Mouse (Mus musculus) hindbrain, embryonic 14.5 days (tissue): Measurements from ENCODE around the gene C2cd4a. TPM values are rescaled to one million over a fixed set of nuclear protein-coding genes. Genes with fewer than 3 reads are reported as not detected.

Experiments used
- ATAC-seq: fragments of 200-750 bp; cut with Nextera tagmentation; 2 replicates; pipeline ENCODE4 v1.8.0; 2017; ENCODE audit warnings: moderate number of reproducible peaks, mild to moderate bottlenecking, moderate TSS enrichment, moderate library complexity; ENCODE audit not compliant: low FRiP score
- DNase-seq: peaks from one replicate; pipeline ENCODE4 v3.0.0-alpha.2; 2015; ENCODE audit warnings: low spot score
- H3K27ac ChIP-seq: fragments of 300-500 bp; sonication (generic); 2 replicates; pipeline ENCODE4 v1.5.1; 2014; ENCODE audit warnings: mild to moderate bottlenecking, moderate library complexity
- H3K27me3 ChIP-seq: fragments of 300-500 bp; sonication (generic); 2 replicates; pipeline ENCODE4 v1.6.1; 2014; ENCODE audit warnings: mild to moderate bottlenecking, low read length, mixed read lengths; ENCODE audit not compliant: control insufficient read depth, insufficient read depth
- H3K36me3 ChIP-seq: fragments of 300-500 bp; sonication (generic); replicated peaks from 2 replicates; pipeline ENCODE4 v1.6.1; 2014; ENCODE audit not compliant: control insufficient read depth, insufficient read depth
- H3K4me1 ChIP-seq: fragments of 300-500 bp; sonication (generic); replicated peaks from 2 replicates; pipeline ENCODE4 v1.6.1; 2014; ENCODE audit warnings: antibody characterized with exemption, low read length, mixed read lengths; ENCODE audit not compliant: control insufficient read depth, insufficient read depth
- H3K4me2 ChIP-seq: fragments of 300-500 bp; sonication (generic); replicated peaks from 2 replicates; pipeline ENCODE4 v1.6.1; 2014; ENCODE audit warnings: mild to moderate bottlenecking, moderate library complexity
- H3K4me3 ChIP-seq: fragments of 300-500 bp; sonication (generic); replicated peaks from 2 replicates; pipeline ENCODE4 v1.5.1; 2014; ENCODE audit warnings: mild to moderate bottlenecking, low read length
- H3K9ac ChIP-seq: fragments of 300-500 bp; sonication (generic); 2 replicates; pipeline ENCODE4 v1.6.1; 2014
- H3K9me3 ChIP-seq: fragments of 300-500 bp; sonication (generic); 2 replicates; pipeline ENCODE4 v1.6.1; 2016; ENCODE audit warnings: low read length; ENCODE audit not compliant: control insufficient read depth
- WGBS: fragments of 180-500 bp; shearing (Covaris S2); extraction: QIAGEN DNeasy Blood & Tissue Kit; methylation state at CpG from one replicate; pipeline ENCODE4 v1.1.7; 2014; 5-methylcytosine and 5-hydroxymethylcytosine counted together
- polyA plus RNA-seq: library from polyadenylated mRNA; unstranded; fragments of >200 nt; fragmentation: Nextera tagmentation; extraction: Ambion mirVana; gene quantifications from 2 replicates; pipeline ENCODE4 v1.2.1, GENCODE M21; 2014

C2cd4a gene
- polyA plus RNA-seq, 1 experiment from 2014 or later, result 0.41 TPM

DNA sequence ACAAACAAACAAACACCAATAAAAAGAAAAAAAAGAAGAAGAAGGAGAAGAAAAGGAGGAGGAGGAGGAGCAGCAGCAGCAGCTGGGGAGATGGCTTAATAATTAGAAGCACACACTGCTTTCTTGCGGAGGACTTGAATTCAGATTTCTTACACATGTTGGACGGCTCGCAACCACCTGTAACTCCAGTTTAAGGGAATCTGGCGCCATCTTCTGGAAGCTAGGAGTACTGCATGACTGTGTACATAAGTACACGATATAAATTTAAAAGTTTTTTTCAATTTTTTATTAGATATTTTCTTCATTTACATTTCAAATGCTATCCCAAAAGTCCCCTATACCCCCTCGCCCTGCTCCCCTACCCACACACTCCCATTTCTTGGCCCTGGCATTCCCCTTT lies 29.9 kb downstream of the C2cd4a start:
- no peak overlapping the region for H3K27ac ChIP-seq
- WGBS, result 35% methylated on average over 6 of the region's 6 CpGs
- peaks cover 5% of the 10 kb centered on the region; the same call in 1 of the 2 replicates for H3K4me1 ChIP-seq
- no peaks in the 10 kb centered on the region for H3K36me3 ChIP-seq
- peak; percentile 59 for DNase-seq
- no peak overlapping the region for H3K4me3 ChIP-seq
- no peaks in the 10 kb centered on the region for H3K9me3 ChIP-seq
- no peaks in the 10 kb centered on the region for H3K27me3 ChIP-seq
- ATAC-seq, result no peak
- no peak overlapping the region for H3K9ac ChIP-seq
- H3K4me2 ChIP-seq, result no peak overlapping the region

DNA sequence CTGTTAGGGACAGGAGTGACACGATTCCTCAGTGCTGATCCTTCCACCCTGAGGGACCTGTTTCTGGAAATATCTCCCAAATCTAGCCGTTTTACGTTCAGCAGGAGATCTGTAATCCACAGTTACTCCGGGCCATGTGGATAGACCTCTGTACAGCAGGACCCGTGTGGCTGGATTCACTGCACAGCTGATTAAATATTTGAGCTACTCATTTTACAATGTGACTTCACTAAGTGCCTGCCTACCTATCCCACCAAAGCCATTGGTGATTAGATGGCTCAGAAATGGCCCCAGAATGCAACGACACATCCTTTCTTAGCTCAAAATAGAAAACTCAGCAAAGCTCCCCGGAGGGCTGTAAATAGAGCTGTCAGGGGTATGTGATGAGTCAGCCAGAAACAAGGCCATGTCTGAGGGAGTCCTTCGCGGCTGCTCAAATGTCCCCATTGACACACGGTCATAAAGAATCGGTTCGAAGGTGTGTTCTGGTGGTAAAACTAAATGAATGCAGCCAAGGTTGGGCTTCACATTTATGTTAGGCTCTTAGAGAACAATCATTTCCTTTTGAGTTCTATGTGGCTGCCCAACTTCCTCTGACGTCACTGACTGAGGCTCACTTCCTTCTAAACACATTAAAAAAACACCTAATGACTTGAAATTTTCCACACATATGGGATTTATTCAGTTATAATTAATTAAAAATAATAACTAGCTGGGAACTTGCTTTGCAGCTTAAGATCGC lies 32.9 kb downstream of the C2cd4a start:
- no peak for DNase-seq
- H3K36me3 ChIP-seq, result no peaks in the 10 kb centered on the region
- 60% methylated on average over 14 of the region's 14 CpGs for WGBS
- no peaks in the 10 kb centered on the region for H3K27me3 ChIP-seq
- no peak overlapping the region for H3K27ac ChIP-seq
- no peak for ATAC-seq
- no peak overlapping the region for H3K4me2 ChIP-seq
- H3K9ac ChIP-seq, result no peak overlapping the region
- no peaks in the 10 kb centered on the region for H3K9me3 ChIP-seq
- no peak overlapping the region for H3K4me3 ChIP-seq
- peaks cover 25% of the 10 kb centered on the region for H3K4me1 ChIP-seq

- H3K27ac ChIP-seq, result peak overlapping the region; percentile 81
- H3K36me3 ChIP-seq, result no peaks in the 10 kb centered on the region
- H3K9me3 ChIP-seq, result no peaks in the 10 kb centered on the region
- no peak overlapping the region for H3K4me3 ChIP-seq
- ATAC-seq (peak; percentile 71; the same call in 1 of the 2 replicates), DNase-seq (peak; percentile 75)
- peak overlapping the region; percentile 33; the same call in 1 of the 2 replicates for H3K9ac ChIP-seq
- peaks cover 28% of the 10 kb centered on the region for H3K4me1 ChIP-seq
- peak overlapping the region; percentile 44 for H3K4me2 ChIP-seq
- 16% methylated on average over 14 of the region's 14 CpGs for WGBS
- no peaks in the 10 kb centered on the region for H3K27me3 ChIP-seq
Measured at GRCm38 (mm10) chr9:67795205-67795675, 36.9 kb downstream of the C2cd4a start.

- no peak for ATAC-seq
- H3K9ac ChIP-seq, result 0 out of 2 replicates have a peak overlapping the region, but pooled peaks have one; percentile 33
- no peaks in the 10 kb centered on the region for H3K27me3 ChIP-seq
- peak overlapping the region; percentile 81 for H3K27ac ChIP-seq
- H3K4me2 ChIP-seq, result no peak overlapping the region
- H3K9me3 ChIP-seq, result no peaks in the 10 kb centered on the region
- H3K4me3 ChIP-seq, result no peak overlapping the region
- DNase-seq, result no peak
- no peaks in the 10 kb centered on the region for H3K36me3 ChIP-seq
- WGBS, result 82% methylated on average over 4 of the region's 4 CpGs
- peaks cover 28% of the 10 kb centered on the region for H3K4me1 ChIP-seq
Measured at GRCm38 (mm10) chr9:67794668-67795067, 37.5 kb downstream of the C2cd4a start.

- DNase-seq, result no peak
- Histone ChIP-seq H3K36me3 (no peaks in the 10 kb centered on the region), H3K9me3 (no peaks in the 10 kb centered on the region), H3K27me3 (no peaks in the 10 kb centered on the region), H3K4me1 (peaks cover 27% of the 10 kb centered on the region), H3K9ac (no peak overlapping the region), H3K4me2 (no peak overlapping the region), H3K27ac (0 out of 2 replicates have a peak overlapping the region, but pooled peaks have one; percentile 81), H3K4me3 (no peak overlapping the region)
- ATAC-seq, result no peak
- 67% methylated on average over 1 of the region's 1 CpGs for WGBS
Measured at GRCm38 (mm10) chr9:67794216-67794615, 37.9 kb downstream of the C2cd4a start.

DNA sequence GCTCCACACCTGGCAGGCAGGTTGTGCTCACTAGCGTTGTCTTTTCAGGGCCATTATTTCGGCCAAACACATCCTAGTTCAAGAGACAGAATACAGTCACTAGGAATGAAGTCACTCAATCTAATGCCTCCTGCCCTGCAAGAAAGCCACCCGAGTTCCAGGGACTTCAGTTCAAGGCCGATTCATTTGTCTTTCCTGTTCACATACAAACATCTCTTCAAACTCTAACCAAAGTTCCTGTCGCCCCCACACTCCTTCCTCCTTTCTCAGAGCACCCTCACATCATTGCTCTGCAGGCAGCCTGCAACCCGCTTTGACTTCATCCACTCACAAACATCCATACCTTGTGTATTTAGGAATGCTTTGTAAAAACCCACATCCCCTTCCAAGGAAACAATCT lies 38.6 kb downstream of the C2cd4a start:
- no peak overlapping the region for H3K27ac ChIP-seq
- no peaks in the 10 kb centered on the region for H3K36me3 ChIP-seq
- H3K4me3 ChIP-seq, result no peak overlapping the region
- H3K9me3 ChIP-seq, result no peaks in the 10 kb centered on the region
- H3K9ac ChIP-seq, result no peak overlapping the region
- H3K4me2 ChIP-seq, result no peak overlapping the region
- ATAC-seq (no peak), DNase-seq (no peak)
- no peaks in the 10 kb centered on the region for H3K27me3 ChIP-seq
- WGBS, result 78% methylated on average over 6 of the region's 6 CpGs
- H3K4me1 ChIP-seq, result peaks cover 23% of the 10 kb centered on the region

GRCm38 (mm10) chr9:67792405-67792804 lies 39.7 kb downstream of the C2cd4a start:
- H3K4me3 ChIP-seq, result no peak overlapping the region
- no peak overlapping the region for H3K27ac ChIP-seq
- 76% methylated on average over 5 of the region's 5 CpGs for WGBS
- H3K4me2 ChIP-seq, result no peak overlapping the region
- H3K9ac ChIP-seq, result no peak overlapping the region
- no peaks in the 10 kb centered on the region for H3K27me3 ChIP-seq
- ATAC-seq, result no peak
- no peaks in the 10 kb centered on the region for H3K9me3 ChIP-seq
- H3K4me1 ChIP-seq, result peaks cover 23% of the 10 kb centered on the region
- DNase-seq, result no peak
- H3K36me3 ChIP-seq, result no peaks in the 10 kb centered on the region

DNA sequence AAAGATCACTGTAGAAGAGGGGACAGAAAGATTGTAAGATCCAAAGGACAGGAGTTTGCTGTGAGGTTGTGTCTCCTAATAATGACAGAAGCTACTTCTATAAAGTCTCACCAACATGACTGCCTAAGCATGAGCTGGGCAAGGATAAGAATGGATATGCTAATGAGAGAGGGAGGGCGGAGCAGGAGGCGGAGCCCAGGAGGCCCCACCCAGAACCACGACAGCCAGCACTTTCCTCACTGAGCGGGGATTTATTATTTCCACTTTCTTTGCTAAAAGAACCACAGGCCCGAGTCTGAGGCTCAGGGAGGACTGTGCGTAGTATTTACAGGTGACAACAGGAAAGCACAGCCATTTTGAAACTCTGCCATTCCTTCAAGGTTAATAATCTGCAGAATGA lies 44.5 kb downstream of the C2cd4a start:
- WGBS, result 65% methylated on average over 6 of the region's 6 CpGs
- no peak for ATAC-seq
- H3K4me2 ChIP-seq, result no peak overlapping the region

DNA sequence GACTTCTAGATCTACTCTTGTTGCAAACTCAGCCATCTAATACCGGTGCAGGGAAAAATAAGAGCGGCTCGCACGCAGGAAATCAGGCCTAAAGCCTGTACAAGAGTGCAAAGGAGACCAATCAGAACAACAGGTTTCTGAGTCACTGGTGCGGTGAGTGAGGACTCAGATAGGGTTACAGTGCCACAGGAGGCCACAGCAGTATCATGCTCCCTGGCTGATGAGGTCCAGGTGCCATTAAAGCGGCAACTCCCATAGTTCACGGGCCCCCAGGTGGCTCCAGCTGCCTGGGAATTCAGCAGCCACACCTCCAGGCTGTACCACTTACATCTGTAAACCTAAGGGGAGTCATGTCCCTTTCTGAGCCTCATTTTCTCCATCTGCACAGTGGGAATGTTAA lies 45.8 kb downstream of the C2cd4a start:
- ATAC-seq, result no peak
- H3K4me3 ChIP-seq, result no peak overlapping the region
- no peaks in the 10 kb centered on the region for H3K9me3 ChIP-seq
- H3K4me2 ChIP-seq, result no peak overlapping the region
- H3K27me3 ChIP-seq, result no peaks in the 10 kb centered on the region
- no peak overlapping the region for H3K9ac ChIP-seq
- H3K27ac ChIP-seq, result no peak overlapping the region
- no peaks in the 10 kb centered on the region for H3K4me1 ChIP-seq
- no peaks in the 10 kb centered on the region for H3K36me3 ChIP-seq
- DNase-seq, result no peak
- 90% methylated on average over 7 of the region's 7 CpGs for WGBS

More for the DNA sequence above, 44.5 kb downstream of the C2cd4a start:
- no peak overlapping the region for H3K27ac ChIP-seq
- no peaks in the 10 kb centered on the region for H3K9me3 ChIP-seq
- H3K27me3 ChIP-seq, result no peaks in the 10 kb centered on the region
- H3K36me3 ChIP-seq, result no peaks in the 10 kb centered on the region
- H3K4me3 ChIP-seq, result no peak overlapping the region
- no peak for DNase-seq
- H3K9ac ChIP-seq, result no peak overlapping the region
- no peaks in the 10 kb centered on the region for H3K4me1 ChIP-seq
